Mouse (Mus musculus) liver, embryonic 14.5 days (tissue): ENCODE measurements around the gene Cbl. TPM values are rescaled to one million over a fixed set of nuclear protein-coding genes. Genes with fewer than 3 reads are reported as not detected.
A peak's percentile ranks its signal among the peaks of the same experiment; 100 is the strongest.

Experiments
- ATAC-seq: fragments of 200-750 bp; cut with Nextera tagmentation; 2 replicates; pipeline ENCODE4 v1.8.0; 2017; ENCODE audit warnings: moderate number of reproducible peaks, mild to moderate bottlenecking, moderate library complexity; ENCODE audit not compliant: insufficient read depth
- DNase-seq, 3 experiments: peaks; one replicate each; pipeline ENCODE4 v3.0.0-alpha.2; 2012 to 2013; ENCODE audit warnings: low read depth in 3 of 3, low spot score in 3 of 3
- H3K27ac ChIP-seq: fragments of 300-500 bp; sonication (generic); 2 replicates; pipeline ENCODE4 v1.5.1; 2014; ENCODE audit warnings: moderate library complexity, mild to moderate bottlenecking, control low read depth, inconsistent platforms
- H3K27me3 ChIP-seq: fragments of 300-500 bp; sonication (generic); 2 replicates; pipeline ENCODE4 v1.6.1; 2014; ENCODE audit warnings: mild to moderate bottlenecking, low read length, moderate library complexity; ENCODE audit not compliant: control insufficient read depth, insufficient read depth
- H3K36me3 ChIP-seq: fragments of 300-500 bp; sonication (generic); replicated peaks from 2 replicates; pipeline ENCODE4 v1.6.1; 2014; ENCODE audit warnings: low read depth; ENCODE audit not compliant: control insufficient read depth, insufficient read depth
- H3K4me1 ChIP-seq, 2 experiments: fragments of 200-500 bp in 1 of 2; fragments of 300-500 bp in 1 of 2; sonication (generic) in 1 of 2; replicated peaks; 2 replicates each; pipeline ENCODE4 v1.6.1; 2012 to 2014; ENCODE audit warnings: antibody characterized with exemption in 1 of 2, inconsistent platforms in 1 of 2, low read length in 1 of 2; ENCODE audit not compliant: control insufficient read depth in 2 of 2, insufficient read depth in 2 of 2
- H3K4me2 ChIP-seq: fragments of 300-500 bp; sonication (generic); 2 replicates; pipeline ENCODE4 v1.6.1; 2014; ENCODE audit warnings: low read depth, mild to moderate bottlenecking, control low read depth, moderate library complexity
- H3K4me3 ChIP-seq, 2 experiments: fragments of 200-500 bp in 1 of 2; fragments of 300-500 bp in 1 of 2; sonication (generic) in 1 of 2; 2 replicates each; pipeline ENCODE4 v1.5.1; 2012 to 2014; ENCODE audit warnings: low read depth in 2 of 2, low read length in 2 of 2, mild to moderate bottlenecking in 2 of 2, control low read depth in 1 of 2, inconsistent platforms in 1 of 2, moderate library complexity in 1 of 2; ENCODE audit not compliant: insufficient read depth in 1 of 2
- H3K9ac ChIP-seq: fragments of 300-500 bp; sonication (generic); replicated peaks from 2 replicates; pipeline ENCODE4 v1.6.1; 2014; ENCODE audit warnings: mild to moderate bottlenecking, control low read depth, moderate library complexity
- H3K9me3 ChIP-seq: fragments of 300-500 bp; sonication (generic); 2 replicates; pipeline ENCODE4 v1.6.1; 2016; ENCODE audit warnings: low read length, mixed read lengths; ENCODE audit not compliant: control insufficient read depth
- CTCF ChIP-seq: IDR thresholded peaks from 2 replicates; pipeline ENCODE4 v1.5.1; 2016; ENCODE audit warnings: antibody characterized with exemption, low read depth, control low read depth
- EP300 ChIP-seq: IDR thresholded peaks from 2 replicates; pipeline ENCODE4 v1.6.1; 2016; ENCODE audit warnings: antibody characterized with exemption, low read depth
- WGBS: fragments of 180-500 bp; shearing (Covaris S2); extraction: QIAGEN DNeasy Blood & Tissue Kit; methylation state at CpG from one replicate; pipeline ENCODE4 v1.1.7; 2014; ENCODE audit not compliant: insufficient replicate concordance; 5-methylcytosine and 5-hydroxymethylcytosine counted together
- polyA plus RNA-seq, 2 experiments: library from polyadenylated mRNA; depleted of rRNA in 1 of 2; stranded (reverse) in 1 of 2; unstranded in 1 of 2; fragments of >200 nt; fragmentation: Nextera tagmentation in 1 of 2; extraction: Ambion mirVana in 1 of 2; gene quantifications; 2 replicates each; pipeline versions ENCODE4 v1.2.1 to v1.2.3; 2012 to 2014

Gene Cbl
- 3.4 and 3.9 TPM in 2 replicates for polyA plus RNA-seq (2012; rRNA removed)
- 3.7 and 5.1 TPM in 2 replicates for polyA plus RNA-seq (2014; fragmentation: Nextera tagmentation; extraction: Ambion mirVana)

DNA sequence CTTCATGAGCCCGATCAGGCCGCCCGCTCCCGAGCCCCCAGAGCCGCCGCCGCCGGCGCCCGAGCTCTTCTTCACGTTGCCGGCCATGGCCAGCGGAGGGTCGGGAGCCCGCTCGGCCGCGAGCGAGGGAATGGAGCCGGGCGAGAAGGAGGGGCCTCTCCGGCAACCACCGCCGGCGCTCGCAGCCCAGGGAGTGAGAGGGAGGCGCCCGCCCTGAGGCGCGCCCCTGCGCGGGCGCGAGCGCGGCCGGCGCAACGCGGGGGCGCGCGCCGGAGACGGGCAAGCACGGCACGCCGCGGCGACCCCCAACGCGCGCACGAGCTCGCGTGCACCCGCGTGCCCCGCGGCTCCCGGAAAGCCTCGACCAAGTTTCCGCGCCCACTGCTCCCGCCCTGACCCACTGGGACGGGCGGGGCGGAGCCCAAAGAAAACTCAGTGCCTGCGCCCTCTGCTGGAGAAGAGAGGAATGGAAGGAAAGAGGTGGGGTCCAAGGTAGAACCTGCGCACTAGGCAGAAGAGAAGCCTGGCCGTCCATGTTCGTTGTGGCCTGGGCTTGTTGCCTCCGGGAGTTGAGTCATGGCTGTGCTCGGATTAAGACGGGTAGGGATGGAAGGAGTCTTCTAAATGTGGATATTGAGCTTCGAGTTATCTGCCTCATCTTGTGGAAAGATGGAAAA is at the start of gene Cbl:
Gene Cbl, minus strand, starts transcription at position 248 of the 677 bp plus-strand sequence.
- under 1% methylated on average over 65 of the region's 76 CpGs for WGBS
- peak within 1 kb of the TSS; percentile 80 for H3K27ac ChIP-seq
- DNase-seq (peak; percentile 92 to 96 (median 92)), ATAC-seq (peak; percentile 93)
- peak within 1 kb of the TSS; percentile 95 for H3K9ac ChIP-seq
- peak within 1 kb of the TSS; percentile 84 to 98 for H3K4me3 ChIP-seq
- H3K27me3 ChIP-seq = no peaks in the 10 kb centered on the region
- H3K36me3 ChIP-seq = no peaks in the 10 kb centered on the region
- peaks cover 10 to 16% of the 10 kb centered on the region in 2 experiments for H3K4me1 ChIP-seq
- peak; percentile 98 for TF ChIP-seq CTCF
- peak; percentile 29 for TF ChIP-seq EP300
- H3K4me2 ChIP-seq = peak within 1 kb of the TSS; percentile 94
- H3K9me3 ChIP-seq = no peaks in the 10 kb centered on the region

DNA sequence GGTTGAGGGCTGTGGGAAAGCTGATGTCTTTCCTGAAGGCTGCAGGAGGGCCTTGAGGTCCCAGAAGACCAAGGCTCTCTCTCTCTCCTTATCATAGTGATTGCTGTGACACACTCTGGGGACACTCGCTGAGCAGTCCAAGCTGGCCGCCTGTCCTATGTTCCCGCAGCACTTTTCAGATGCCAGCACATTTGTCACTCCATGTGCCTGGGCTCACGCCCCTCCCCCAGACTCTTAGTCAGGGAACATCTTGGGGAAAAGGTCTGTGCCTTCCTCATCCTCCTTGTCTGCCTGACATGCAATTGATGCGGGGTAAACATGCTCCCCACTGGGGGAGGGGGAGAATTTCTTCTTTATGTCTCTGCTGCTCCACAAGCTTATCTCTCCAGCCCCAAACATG is 49.3 kb upstream of the Cbl start:
- no peak overlapping the region for H3K4me2 ChIP-seq
- TF ChIP-seq EP300 (no peak), CTCF (no peak)
- DNase-seq (no peak), ATAC-seq (no peak)
- no peak overlapping the region for H3K9ac ChIP-seq
- H3K4me3 ChIP-seq = no peak overlapping the region
- 79% methylated on average over 5 of the region's 5 CpGs for WGBS
- no peak overlapping the region for H3K27ac ChIP-seq
- peaks cover 61% of the 10 kb centered on the region for H3K36me3 ChIP-seq
- H3K9me3 ChIP-seq = no peaks in the 10 kb centered on the region
- H3K4me1 ChIP-seq = peaks cover 4 to 20% of the 10 kb centered on the region in 2 experiments
- H3K27me3 ChIP-seq = no peaks in the 10 kb centered on the region

GRCm38 (mm10) chr9:44269973-44270372 is 36.1 kb upstream of the Cbl start:
- ATAC-seq (no peak), DNase-seq (no peak)
- Histone ChIP-seq H3K4me2 (no peak overlapping the region), H3K4me3 (no peak overlapping the region), H3K27me3 (no peaks in the 10 kb centered on the region), H3K4me1 (peaks cover 3 to 18% of the 10 kb centered on the region in 2 experiments; a peak in 2 of 4 replicates), H3K27ac (no peak overlapping the region), H3K9ac (no peak overlapping the region), H3K36me3 (peaks cover 19% of the 10 kb centered on the region; the same call in 1 of the 2 replicates), H3K9me3 (no peaks in the 10 kb centered on the region)
- TF ChIP-seq CTCF = no peak
- no peak for TF ChIP-seq EP300
- WGBS = 91% methylated on average over 4 of the region's 4 CpGs

GRCm38 (mm10) chr9:44269077-44269476 is 35.2 kb upstream of the Cbl start:
- Histone ChIP-seq H3K27ac (no peak overlapping the region), H3K36me3 (peaks cover 11% of the 10 kb centered on the region; the same call in 1 of the 2 replicates), H3K9me3 (no peaks in the 10 kb centered on the region), H3K4me3 (no peak overlapping the region), H3K4me1 (peaks cover 3 to 18% of the 10 kb centered on the region in 2 experiments; a peak in 2 of 4 replicates), H3K9ac (no peak overlapping the region), H3K27me3 (no peaks in the 10 kb centered on the region), H3K4me2 (no peak overlapping the region; the same call in 1 of the 2 replicates)
- peak in 1 of 3 experiments; percentile 47 for DNase-seq
- peak; percentile 81 for TF ChIP-seq CTCF
- TF ChIP-seq EP300 = no peak
- no peak for ATAC-seq
- 69% methylated on average over 3 of the region's 3 CpGs for WGBS

GRCm38 (mm10) chr9:44268432-44268831 is 34.6 kb upstream of the Cbl start, which contains the start of gene Nlrx1:
Gene Nlrx1 (minus strand): TSS chr9:44268599.
- WGBS = 10% methylated on average over 6 of the region's 6 CpGs
- H3K9ac ChIP-seq = peak within 1 kb of the TSS; percentile 75
- H3K27me3 ChIP-seq = no peaks in the 10 kb centered on the region
- DNase-seq = peak in 1 of 3 experiments; percentile 66
- H3K36me3 ChIP-seq = peaks cover 7% of the 10 kb centered on the region; the same call in 1 of the 2 replicates
- H3K27ac ChIP-seq = peak within 1 kb of the TSS; percentile 3; the same call in 1 of the 2 replicates
- H3K4me2 ChIP-seq = peak within 1 kb of the TSS; percentile 72
- TF ChIP-seq EP300 (no peak), CTCF (no peak)
- H3K9me3 ChIP-seq = no peaks in the 10 kb centered on the region
- H3K4me3 ChIP-seq = peak within 1 kb of the TSS; percentile 45 to 59
- H3K4me1 ChIP-seq = peaks cover 3 to 18% of the 10 kb centered on the region in 2 experiments; a peak in 2 of 4 replicates
- peak; percentile 70 for ATAC-seq
